Mouse (Mus musculus) mouse embryonic stem cell (cell line): ENCODE results near the gene Limch1.

Experiments
- in situ Hi-C, 2 experiments: fragments of 300-500 bp; cut with MboI; formaldehyde crosslinking; loops; 1 replicate in 1 of 2; 3 replicates in 1 of 2; pipeline ENCODE4 v1.14.3; 2019 to 2020; ENCODE audit warnings: low sequenced_read_pairs in 2 of 2, low pct_unique_long_range_greater_than_20kb in 1 of 2, mixed read lengths in 1 of 2; ENCODE audit not compliant: unreplicated experiment in 1 of 2

Gene Limch1

DNA sequence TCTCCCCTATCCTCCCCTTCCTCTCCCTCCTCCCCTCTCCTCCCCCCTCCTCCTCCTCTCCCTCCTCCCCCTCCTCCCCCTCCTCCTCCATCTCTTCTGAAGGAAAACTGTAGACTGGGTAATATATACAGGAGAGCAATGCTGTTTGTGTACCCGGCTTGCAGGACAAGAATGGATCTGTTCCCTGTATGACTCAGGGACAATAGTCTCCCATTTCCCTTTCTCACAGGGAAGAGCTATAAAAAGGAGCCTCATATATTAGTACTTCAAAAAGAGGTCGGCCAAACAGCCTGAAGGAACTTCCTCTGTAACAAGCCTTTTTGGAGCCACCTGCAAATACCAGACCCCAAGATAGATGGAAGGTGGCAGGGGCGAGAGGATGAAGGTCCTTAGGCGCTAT is 23.4 kb downstream of the Limch1 start:
- in situ Hi-C loops: no loop called here

DNA sequence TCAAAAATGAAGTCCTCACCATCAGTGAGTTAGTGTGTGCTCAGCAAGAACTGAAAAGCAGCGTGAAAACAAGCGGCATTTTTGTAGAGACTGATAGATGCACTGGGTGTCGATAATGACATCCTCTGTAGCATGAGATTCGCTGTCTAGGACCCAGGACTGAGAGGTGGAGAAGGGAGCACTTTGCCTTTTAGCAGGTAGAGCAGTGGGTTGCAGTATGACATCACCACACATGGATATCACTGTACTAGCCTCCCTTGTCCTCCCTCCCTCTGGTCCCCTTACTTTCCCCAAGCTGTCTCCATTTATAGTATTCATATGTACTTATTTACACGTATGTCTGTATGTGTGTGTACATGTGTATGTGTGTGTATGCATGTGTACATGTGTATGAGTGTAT is 23.9 kb downstream of the Limch1 start:
- in situ Hi-C loops: no loop called here

DNA sequence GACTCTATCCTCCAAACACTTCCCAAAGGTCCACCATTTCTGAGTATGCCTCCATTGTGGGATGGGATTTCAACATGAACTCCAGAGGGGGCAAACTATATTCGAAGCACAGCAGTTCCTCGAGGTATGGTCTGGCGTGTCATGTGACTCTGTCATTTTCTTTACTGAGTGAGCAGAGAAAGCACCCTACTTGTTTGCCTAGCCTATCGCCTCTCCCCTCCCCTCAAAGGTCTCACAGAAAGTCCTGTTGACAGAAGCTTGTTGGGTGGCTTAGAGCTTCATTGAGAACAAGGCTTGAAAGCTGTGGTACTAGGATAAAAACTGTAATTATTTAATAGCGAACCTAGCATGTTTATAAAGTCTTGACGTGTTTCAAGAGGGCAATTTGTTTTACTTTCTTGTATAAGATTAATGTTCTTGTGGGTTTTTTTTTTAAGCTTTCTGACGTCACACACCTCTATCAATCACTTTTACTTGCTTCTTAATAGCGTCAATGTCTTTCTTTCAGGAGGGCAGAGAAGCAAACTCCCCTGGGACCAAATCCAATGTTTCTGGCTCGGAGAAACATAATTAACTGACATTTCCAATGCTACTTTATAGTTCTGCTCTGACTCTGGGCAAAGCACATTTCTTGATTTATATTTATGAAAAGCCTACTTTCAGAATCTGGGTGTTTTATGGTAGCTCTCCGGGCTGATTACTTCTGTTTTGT is 32.5 kb downstream of the Limch1 start:
- in situ Hi-C loops: no loop called here

DNA sequence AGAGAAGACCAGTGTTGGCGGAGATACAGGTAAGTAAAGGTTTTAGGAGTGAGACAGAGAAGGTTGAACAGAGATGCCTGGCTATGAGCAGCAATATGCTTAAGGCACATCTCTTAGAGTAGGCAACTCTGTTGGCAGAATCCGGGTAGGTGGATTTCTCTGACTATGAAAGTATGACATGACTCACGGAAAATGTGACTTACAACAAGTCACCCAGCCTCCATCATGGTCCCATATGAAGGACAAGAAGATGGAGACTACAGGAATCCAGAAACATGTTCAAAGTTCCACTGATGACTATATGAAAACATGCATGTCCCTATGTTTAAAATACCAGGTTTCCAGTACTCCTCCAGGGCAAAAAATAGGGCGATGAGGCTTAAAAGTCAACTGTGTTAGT is 34.7 kb downstream of the Limch1 start:
- in situ Hi-C loops: no loop called here

DNA sequence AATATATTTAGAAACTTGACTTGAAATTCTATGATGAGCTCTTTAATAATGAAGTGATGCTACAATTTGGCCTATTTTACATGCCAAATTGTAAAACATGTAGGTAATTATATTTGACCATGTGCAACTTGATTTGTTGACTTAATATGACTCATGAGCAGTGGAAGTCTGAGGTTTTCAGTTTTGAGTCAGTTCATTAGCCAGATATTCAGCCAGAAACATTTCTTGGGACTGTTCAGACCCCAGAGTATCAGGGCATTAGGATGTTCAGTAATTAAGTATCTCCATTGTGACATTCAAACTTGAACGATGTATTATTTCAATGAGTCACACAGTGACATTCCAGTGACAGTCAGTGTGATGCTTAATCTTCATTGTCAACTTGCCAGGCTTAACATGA is 35.9 kb downstream of the Limch1 start:
- in situ Hi-C loops: no loop called here

DNA sequence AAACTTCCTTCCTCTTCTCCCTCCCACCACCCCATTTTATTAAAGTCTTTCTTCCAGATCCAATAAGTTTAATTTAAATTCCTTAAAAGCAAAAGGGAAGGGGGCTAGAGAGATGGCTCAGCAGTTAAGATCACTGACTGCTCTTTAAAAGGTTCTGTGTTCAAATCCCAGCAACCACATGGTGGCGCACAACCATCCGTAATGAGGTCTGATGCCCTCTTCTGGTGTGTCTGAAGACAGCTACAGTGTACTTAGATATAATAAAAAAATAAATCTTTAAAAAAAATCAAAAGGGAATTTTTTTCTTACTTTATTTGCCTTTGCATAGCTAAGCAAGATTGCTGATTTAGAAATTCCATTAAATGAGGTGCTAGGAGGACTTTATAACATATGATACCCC is 37.2 kb downstream of the Limch1 start:
- in situ Hi-C loops: no loop called here

DNA sequence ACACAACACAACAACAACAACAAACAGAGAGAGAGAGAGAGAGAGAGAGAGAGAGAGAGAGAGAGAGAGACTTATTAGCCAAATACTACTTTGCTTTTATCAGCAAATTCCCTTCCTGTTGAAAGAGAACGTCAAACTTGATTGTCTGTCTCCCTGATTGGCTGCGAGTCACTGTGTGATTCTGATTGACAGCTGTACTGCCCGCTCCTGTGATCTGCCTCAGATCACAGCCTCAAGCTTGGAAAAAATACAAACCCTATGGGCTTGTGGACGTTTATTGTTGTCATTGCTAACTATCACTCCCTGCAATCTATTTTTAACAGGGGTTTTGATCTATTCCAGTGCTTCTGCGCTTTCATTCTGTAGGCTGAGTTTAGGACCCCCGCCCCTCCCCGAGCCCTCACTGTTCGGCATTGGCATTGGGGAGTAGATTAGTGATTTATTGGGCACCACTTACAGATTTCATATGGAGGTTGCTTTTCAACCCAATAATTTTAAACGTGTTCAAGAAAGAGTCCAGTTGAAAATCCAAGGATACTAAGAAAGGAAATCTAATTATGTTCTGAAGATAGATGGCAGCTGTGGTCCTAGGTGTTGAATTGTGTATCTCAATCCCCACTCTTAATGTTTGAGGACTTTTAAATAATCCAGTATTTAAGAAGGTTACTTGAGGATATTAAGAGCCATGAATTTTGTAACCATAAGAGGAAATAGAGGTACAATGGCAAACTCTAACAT is 39.2 kb downstream of the Limch1 start:
- in situ Hi-C loops: no loop called here

DNA sequence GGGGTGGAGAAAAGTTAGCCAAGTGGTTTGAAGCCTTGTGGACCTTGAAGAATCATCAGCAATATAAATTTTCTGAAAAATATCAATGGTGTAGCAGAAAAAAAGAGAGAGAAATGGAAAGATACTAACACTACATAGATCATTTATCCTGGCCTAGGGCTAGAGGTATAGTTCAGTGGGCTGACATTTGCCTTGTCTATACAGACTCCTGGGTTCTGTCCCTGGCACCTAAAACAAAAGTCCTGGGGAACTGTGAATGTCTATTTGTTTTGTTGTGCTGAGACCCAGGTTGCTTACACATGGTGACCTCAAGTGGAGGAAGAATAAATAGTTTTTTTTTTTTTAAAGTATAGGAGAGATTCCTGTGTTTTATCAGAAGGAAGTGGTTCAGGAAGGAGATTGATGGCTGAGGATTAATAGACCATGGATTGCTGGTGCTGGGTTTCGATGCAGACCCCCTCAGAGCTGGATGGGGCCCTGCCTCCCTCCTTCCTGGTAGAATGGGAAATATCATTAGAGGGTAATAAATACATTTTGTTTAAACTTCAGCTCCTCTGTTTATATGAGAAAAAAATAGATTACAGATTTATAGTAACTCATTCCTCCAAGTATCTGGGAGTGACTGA is 40.5 kb downstream of the Limch1 start:
- in situ Hi-C loops: no loop called here

DNA sequence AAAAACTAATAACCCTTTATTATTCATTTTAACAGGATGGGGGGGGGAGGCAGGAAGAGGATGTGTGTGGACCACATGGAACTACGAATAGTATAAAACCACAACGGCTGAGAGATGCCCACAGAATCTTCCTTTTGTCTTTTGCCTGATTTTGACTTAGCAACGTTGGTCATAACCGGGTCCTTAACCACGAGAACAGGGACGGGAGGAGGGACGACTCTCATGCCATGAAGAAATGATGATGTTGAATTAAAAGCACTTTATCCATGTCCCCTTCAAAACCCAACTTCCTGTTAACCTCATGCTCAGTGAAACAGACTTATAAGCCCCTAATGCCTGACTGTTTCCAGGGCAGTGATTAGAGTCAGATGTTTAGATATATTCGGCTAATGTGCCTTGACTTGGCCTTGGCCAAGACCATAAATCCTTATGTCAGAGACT is 41.0 kb downstream of the Limch1 start:
- in situ Hi-C loops: no loop called here

DNA sequence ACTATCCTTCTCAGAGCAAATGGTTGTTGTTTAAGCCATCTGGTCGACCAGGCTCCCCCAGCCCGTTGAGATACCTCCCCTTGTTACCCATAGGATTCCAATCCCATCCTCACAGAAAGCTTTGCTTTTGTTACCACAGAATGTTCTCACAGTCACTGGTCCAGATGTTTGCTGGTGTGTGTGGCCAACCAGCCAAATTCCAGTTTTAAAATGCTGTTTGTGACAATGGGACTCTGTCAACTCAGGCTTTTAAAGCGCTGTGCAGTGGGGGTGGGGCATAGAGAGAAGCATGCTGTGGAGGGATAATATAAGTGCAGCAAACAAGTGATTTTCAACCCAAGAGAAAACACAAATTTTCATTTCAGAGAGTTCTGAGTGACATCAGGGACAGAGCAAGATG is 43.4 kb downstream of the Limch1 start:
- in situ Hi-C loops: no loop called here

DNA sequence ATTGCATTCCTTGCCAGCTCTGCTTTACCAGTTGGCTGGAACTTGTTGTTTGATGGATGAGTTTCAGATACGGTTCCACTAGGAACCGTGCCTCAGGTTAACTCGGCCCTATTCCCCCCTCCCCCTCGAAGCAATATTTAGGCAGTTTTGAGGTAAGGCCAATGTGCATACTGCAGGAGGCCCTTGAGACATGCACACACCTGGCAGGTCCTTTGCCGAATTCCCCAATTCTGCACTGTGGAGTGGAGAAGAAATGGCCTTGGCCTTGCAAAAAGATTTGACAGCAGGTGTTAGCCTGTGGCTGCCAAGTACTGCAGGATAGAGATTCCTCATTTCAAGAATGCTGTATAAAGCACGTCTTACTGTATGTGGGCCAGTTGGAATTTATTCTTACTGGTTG is 45.5 kb downstream of the Limch1 start:
- in situ Hi-C loops: no loop called here

DNA sequence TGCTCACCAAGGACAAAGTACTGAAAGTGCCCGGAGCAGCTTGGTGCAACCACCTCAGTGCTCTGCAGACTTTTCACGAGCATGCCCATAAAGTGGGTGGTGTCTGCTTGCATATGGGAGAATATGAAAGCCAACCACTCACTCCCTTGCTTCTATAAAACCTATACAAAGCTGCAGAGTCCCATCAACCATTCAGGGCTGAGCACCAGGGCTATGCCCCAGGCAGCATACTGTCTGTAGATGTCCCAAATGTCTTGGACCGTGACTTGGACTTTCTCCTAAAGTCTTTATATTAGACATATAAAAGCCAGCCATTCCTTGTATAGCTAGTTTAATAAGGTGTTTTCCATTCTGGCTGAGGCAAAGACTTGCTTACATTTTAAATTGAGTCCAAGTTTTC is 47.6 kb downstream of the Limch1 start:
- in situ Hi-C loops: no loop called here

DNA sequence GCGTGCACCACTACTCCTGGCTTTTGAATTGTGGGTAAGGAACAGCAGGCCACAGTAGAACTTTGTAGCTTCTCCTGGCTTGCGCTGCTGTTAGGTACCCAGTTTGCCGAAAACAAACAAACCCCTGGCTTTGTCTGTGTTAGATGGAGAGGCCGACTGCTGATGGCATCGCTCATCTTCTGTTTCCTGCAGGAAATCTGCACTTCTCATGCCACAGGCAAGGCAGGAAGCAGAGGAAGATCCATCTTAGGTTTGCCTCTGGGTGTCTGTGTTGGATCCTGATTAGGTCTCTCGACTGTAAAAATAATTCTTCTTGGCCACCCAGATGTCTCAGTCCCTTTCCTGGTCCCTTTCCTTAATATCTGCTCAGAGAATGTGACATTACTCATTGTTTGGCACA is 51.7 kb downstream of the Limch1 start:
- in situ Hi-C loops: no loop called here

DNA sequence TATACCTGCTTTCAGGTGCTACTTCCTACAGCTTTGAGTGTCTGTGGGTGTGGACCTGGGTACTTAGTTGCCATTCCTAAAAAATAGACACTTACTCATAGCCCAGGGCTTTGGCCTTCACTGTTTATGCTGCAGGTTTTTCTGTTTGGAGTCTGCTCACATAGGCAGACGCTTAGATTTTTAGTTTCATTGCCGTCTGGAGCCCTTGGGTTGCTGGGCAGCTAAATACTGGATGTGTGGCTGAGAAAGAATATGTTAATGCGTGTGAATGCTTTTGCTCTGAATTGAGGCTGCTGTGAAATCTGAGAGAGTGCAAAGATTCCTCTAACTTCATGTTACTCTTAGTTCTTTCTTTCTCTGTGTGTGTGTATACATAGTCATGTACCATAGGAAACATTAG is 52.5 kb downstream of the Limch1 start:
- in situ Hi-C loops: no loop called here

DNA sequence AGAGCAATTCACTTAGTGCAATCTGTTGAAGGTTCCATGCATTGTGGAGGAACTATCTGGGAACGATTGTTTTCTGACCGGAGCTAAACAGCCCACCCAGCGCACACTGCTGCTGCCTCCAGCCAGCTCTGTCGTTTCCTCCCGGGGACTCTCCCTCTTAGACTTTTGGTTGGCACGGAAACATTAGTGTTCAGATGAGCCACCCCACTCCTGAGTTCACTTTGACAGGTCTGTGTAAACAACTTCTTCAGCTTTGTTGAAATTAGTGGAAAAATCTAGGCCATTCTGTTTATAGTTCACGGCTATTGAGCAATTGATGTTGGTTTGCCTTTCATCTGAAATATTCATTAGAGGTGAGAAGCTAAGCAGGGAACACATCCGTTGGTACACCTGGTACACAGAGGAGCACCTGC is 53.0 kb downstream of the Limch1 start:
- in situ Hi-C loops: no loop called here

DNA sequence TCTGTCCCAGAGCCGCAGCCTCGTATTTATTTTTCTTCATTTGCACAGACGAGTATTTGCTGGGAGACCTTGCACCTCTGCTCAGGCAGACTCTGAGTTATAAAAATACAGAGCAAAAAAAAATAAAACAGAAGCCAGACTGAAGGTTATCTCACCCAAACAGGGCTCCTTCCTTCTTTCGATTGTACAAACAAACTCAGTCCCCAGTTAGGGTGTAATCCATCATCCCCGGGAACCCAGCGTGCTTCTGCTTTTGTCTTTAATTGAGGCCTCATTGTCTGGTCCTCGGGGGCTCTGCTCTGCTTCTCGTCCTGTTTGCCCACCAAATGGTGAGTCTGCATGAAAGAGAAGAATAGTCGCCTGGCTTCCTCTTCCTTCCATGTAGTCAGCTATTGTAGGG is 54.6 kb downstream of the Limch1 start:
- in situ Hi-C loops: no loop called here

DNA sequence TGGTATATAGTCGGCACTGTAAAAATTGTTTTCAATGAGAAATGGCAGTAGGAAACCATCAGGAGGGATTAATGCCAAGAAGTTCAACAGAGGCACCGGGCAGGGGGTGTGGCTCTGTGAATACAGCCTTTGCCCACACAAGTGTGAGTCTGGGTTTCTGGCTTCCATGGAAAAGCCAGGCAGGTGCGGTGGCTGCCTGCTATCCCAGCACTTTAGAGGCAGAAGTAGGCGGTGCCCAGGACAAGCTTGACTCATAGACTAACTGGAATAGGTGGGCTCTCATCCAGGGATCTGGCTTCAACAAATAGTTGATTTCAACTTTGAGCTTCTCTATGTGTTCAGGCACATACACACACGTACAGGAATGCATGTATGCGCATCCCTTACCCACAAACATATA is 55.4 kb downstream of the Limch1 start:
- in situ Hi-C loops: no loop called here

DNA sequence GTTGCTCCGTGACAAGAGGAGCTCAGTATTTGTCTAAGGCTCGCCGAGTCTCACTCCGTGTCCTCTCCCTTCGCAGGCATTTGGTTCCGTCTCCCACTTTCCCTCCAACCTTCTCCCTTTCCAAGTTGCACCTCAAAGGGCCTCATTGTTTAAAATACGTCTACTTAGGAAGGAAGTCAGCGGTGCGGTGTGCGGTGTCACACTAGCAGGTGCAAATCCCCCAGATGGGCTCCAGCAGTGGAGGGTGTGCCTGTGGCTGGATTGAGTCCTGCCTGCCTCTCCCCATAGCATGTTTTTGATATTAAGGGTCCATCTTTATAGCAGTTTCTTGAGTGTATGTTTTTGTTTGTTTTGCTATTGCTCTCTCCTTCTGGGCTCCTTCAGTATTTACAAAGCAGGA is 56.6 kb downstream of the Limch1 start:
- in situ Hi-C loops: no loop called here

DNA sequence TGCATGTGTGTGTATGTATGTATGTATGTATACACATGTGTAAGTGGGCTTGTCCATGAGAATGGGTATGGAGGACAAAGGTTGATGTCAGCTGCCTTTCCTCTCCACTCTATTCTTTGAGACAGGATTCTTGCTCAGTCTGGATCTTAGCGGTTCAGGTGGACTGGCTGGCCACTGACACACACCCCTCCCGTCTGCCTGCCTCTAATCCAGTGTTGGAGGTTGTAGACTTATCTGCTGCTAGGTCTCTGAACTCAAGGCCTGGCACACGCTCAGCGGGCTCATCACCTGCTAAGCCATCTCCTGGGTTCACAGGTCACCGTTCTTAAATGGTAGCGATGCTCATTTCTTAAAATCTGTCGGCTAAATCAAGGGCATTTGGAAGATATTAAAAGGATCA is 60.7 kb downstream of the Limch1 start:
- in situ Hi-C loops: no loop called here

DNA sequence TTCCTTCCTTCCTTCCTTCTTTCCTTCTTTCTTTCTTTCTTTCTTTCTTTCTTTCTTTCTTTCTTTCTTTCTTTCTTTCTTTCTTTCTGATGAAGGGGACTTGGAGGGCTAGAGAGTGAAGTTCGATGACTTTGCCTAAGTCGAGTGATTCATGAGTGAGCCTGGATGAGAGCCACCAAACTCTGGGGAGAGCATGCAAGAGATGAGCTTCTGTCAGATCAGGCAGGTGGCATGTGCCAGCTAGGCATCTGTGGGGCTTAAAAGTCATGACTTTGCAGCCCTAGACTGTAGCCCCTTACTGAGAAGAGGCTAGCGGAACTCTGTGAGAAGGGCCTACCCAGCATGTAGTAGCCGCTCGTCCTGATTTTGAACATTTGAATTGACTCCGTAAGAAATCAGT is 62.1 kb downstream of the Limch1 start:
- in situ Hi-C loops: no loop called here
